Mouse (Mus musculus): ENCODE data around the gene Ang4.
"Not testable (repeated sequence)": the region's sequence is repeated elsewhere in the genome, so short reads cannot be mapped to it uniquely, and the experiment has no call there.

Ang4 gene

GRCm38 (mm10) chr14:51773490-51773889 is at the start of gene Ang4:
Gene Ang4 (minus strand): TSS chr14:51773590.
- DNase-seq: no peak

DNA sequence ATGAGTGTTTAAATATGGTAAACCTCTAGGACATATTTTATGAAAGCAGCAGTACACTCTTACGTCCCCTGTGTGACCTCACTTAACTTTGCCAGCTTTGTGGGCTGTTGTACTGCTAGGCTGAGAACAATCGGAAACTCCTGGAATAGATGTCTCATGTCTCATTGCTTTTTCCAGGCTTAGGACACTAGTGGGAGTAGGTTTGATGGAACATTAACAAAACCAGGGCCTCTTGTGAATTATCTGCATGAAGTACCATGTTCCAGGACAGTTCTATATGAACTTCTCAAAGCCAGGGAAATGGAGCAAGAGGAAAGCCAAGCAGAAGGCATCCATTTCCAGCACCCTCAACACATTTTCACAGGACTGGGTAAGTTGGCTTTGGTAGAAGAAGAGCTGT is 26.4 kb upstream of the Ang4 start, which contains the start of gene AY358078:
Gene AY358078, plus strand, starts transcription at position 301 of the 400 bp plus-strand sequence.
- DNase-seq: no peak

- DNase-seq: no peak
These were observed 20.7 kb upstream of the Ang4 start for GRCm38 (mm10) chr14:51794106-51794505.

DNA sequence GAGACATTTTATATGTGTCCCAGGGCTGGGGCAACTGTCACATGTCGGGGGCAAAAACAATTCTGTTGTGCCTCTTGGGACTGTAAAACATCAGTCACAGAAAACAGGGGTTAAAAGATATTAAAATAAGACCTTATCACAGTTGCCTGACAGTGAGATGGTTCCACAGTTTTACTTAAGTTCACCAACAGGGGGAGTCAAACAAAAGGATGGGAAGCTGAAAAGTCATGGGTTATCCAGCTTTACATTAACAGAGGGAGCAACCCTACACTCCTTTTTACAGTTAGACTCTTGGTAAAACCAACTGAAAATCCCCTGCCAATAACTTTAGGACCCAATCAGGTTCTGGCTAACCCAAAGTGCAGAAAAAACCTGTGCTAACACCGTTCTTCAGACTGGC is 15.8 kb upstream of the Ang4 start:
- DNase-seq: no peak

DNA sequence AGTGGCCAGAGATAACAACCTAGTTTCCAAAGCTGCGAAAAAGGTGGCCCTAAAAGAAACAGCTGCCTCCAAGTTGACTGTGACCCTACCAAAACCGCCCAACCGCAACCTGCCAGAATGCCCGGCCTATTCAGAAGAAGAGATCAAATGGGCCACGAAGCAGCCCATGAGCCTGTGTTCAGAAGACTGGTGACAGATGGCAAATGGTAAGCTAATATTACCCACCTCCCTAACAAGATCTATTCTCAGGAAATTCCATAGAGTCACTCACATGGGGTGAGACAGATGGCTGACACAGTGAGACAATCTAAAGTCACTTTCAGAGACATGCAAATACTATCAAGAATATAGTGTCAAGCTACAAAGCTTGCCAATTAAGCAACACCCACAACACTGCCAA is 13.7 kb upstream of the Ang4 start:
- no peak for DNase-seq

- no peak for DNase-seq
These were observed 12.9 kb upstream of the Ang4 start for GRCm38 (mm10) chr14:51786335-51786734.

DNA sequence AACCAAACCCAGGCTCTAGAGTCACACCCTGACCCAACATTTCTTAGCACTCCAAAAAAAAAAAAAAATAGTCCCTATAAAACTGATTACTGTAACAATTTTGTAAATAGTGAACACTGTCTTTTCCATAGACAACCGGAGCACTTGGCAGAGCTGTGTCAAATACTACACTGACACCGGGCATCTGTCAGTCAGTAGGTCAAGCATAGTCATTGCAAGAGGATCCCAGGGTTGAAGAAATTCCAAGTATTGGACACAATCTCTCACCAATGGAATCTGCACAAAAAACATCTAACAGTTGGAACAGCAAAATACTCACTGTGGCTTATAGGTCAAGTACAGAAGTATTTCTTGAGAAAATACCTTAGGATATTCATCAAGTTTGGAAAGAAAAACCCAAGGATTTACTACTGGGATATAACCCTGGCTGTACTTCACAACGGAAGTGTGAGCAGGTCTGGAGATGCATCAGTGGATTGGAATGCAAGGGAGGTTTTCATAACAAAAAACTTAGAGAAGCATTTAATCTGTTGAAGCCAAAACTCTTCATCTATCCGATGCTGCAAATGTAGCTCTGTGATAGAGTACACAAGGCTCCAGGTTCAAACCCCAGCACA is 5.6 kb upstream of the Ang4 start:
- DNase-seq: no peak

DNA sequence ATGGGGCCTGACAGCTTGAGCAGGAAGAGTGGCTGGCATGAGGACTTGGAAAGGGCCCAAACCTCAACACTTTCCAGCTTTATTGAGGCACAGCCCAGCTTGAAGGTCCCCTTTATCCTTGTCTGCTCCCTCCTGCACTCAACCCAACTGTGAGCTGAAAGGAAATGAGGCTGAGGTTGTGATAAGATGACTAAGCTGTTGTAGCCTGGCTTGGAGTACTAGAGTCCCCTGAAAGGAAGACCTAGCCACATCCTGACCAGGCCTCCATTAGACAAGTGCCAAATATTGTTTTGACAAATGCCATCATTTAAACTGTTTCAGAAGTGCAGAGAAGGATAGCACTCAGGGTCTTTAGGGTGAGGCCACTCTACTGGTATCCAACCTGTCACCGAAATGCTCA is 4.4 kb upstream of the Ang4 start:
- no peak for DNase-seq

DNA sequence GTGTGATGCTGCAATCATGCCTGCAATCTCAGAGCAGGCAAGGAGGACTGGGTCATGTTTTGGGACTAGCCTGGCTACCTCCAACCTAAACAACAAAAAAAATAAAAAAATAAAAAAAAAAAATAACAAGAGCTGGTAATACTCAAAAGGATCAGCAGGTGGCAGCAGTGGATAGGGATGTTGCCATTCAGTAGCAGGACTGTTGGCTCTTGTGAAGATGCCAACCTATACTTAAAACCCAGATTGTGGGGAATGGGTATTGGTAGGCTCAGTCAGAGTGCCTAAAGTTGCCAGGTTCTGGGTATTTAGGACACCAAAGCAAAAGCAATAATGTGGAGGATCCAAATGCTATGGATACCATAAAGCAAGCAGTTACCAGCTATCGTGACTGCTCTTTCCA is 2.0 kb downstream of the Ang4 start:
- not testable (repeated sequence) for DNase-seq

GRCm38 (mm10) chr14:51755944-51756343 is 17.4 kb downstream of the Ang4 start:
- no peak for DNase-seq

- DNase-seq: no peak
These were observed 32.8 kb downstream of the Ang4 start for GRCm38 (mm10) chr14:51740347-51741170.

DNA sequence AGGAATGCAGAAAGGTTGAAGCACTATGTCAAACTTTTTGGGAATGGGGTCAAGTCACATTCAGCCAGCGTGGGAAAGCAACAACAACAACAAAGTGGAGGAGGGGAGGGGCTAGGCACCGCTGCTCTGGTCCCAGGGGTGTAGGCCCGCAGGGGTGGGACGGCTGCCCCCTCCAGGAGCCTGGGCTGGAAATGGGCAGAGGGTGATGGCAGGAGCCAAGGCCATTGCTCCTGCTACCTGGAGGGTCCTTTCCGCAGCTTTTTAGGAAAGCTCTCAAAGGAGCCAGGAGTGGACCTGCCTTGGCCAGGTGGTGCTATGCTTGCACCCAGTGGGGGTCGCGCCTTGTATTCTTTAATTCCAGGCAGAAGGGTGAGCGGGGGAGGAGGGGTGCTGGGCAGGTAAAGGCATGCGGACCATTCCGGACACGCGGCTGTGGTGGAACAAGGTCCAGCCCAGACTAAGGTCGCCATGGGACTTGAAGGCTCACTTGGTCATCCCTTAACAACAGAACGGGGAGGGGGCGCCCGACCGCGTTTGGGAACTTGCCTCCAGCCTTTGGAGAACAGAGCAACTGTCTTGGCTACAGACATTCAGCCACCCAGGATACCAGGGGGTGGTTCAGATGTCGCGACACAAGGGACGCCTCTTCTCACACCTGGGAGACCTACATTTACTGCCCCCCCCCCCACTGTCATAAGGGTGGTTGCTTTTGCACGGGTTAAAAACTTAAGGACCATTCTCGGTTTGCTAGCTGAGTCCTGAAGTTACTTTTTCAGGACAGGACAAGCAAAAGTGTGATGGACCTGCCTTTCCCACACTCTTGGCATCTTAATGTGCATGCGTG is 34.0 kb downstream of the Ang4 start:
- DNase-seq: no peak

DNA sequence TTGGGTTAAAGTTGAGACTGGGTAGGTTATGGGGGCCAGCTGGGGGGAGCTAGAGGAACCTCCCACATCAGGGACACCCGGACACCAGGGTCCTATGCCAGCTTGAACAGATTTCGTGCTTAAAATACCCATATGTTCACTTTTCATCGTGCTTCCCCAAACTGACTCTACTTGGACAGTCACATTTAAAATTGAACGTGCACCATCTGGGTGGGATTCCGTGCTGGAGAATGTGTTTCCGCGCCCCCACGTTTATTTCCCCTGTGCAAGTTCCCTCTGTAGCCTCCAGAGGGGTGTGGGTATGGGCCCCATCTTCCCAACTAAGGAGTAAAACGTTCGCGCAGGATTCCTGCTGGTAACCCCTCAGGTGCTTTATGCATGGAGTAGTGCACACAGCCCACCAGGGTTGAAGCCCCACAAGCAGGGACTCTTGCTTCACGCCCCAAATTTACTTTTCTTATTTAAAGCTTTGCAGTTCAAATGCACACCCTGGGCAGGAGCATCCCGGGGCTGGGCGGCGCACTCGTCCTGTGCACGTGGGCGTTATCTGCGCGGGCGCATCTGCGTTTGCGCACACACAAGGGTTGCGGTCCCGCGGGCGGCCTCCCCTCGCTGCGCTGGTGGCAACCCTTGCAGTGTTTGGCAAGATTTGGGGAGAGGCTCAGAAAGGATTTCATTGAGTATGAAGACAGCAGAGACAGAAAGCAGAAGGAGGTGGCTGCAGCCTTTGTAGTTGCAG is 34.8 kb downstream of the Ang4 start:
- DNase-seq: no peak

DNA sequence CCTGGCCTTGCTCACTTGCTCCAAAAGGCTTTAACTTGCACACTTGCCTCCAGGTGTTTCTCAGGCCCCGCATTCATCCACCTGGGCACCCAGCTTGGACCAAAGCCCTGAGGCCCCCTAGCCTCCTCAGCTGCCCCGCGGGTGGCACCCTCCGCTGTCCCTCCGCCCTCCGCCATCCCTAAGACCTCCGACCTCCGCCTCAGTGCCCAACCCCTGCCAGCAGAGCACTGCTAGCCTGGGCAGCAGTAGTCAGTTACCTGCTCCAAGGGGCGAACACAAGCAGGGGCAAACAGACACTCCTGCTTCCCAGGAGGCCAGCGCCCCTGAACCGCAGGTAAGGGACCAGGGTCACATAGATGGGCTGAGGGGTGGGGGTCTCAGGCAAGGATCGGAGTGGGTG is 35.4 kb downstream of the Ang4 start:
- no peak for DNase-seq

DNA sequence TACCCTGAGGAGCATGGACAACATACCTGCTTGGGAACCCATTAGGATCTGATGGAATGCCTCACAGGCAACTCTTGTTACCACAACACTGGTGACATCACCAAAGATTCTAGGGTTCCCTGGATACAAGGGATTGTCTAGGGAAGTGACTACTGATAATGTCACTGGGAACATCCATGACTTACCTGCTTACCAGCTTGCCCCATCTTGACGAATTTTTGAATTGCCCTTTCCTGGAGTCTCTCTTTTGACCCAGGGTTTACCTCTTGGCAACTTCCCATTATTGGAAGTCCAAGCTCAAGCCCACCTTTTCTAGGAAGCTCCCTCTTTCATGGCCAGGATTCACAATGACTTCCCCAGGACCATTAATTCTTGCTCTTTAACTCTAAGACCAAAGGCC is 56.3 kb downstream of the Ang4 start, which contains the start of gene Gm5800:
Gene Gm5800, minus strand, starts transcription at position 101 of the 400 bp plus-strand sequence.
- no peak for DNase-seq
